Mouse (Mus musculus): ENCODE results near the gene Rcn3.
"Not testable (repeated sequence)": the region's sequence is repeated elsewhere in the genome, so short reads cannot be mapped to it uniquely, and the experiment has no call there.

The Rcn3 gene

DNA sequence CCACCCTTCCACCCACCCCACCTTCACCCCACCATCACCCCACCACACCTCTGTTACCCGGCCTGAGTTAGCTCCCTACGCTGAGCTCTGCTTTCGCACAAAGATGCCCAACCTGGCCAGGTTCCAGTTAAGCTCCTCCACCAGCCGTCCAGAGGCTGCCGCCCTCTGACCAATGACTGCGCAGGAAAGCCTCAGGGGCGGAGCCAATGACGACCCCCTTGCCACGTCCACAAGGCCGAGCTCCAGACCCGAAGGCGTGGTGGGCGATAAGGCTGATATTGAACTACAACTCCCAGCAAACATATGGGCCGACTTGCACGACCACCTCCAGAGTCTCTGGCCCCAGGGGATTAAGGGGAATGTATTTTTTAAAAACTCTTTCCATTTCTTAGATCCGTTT is at the start of gene Rcn3:
Rcn3 (minus strand) TSS at position 174 of the 400 bp plus-strand sequence.
- DNase-seq, result peak; percentile 89

DNA sequence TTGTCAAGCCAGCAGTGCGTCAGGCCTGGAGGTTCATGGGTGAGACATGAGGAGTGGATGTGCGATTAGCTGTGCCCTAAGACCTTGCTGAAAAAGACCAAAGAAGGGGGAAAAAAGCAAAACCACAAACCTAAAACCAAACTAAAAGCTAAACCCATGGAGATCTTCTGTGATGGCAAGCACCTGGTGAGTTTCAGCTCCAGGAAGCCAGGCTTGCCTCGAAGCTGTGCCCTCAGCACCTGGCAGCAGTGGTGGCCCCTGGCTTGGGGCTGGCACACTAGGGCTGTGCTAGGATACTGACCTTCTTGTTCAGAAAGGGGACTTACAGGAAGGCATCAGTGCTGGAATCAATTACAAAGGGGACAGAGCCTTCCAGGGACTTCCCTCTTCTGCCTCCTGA is 49.3 kb upstream of the Rcn3 start:
- DNase-seq, result no peak

DNA sequence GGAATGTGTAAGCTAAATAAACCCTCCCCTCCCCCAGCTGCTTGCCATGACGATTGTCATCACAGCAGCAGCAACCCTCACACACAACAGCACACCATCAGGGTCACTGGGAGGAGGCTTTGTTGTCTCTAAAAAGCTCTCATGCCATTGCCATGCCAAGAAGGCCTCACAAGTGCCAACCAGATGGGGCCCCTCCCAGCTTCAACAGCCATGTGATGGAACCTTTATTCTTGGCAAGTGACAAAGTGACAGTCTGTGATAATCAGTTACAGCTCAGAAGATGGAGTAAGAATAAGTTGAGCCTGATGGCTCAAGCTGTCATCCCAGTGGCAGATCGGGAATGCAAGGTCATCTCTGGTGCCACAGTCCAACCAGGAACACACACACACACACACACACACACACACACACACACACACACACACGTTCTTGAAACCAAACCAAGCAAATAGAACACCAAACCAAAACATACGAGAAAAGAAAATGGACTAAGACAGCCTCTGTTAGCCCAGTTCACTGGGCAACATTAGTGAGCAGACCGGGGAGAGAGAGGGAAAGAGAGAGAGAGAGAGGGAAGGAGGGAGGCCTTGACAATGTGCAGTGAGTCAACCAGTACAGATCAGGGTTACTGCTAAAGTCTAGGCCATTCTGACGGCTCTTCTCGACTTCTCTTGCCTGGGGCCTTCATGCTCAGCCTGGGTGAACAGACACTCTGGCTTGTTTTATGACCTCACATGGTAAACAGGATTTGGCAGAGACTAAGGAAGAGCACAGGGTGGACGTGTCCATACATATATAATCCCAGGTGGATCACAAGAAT is 48.1 kb upstream of the Rcn3 start:
- DNase-seq, result no peak

DNA sequence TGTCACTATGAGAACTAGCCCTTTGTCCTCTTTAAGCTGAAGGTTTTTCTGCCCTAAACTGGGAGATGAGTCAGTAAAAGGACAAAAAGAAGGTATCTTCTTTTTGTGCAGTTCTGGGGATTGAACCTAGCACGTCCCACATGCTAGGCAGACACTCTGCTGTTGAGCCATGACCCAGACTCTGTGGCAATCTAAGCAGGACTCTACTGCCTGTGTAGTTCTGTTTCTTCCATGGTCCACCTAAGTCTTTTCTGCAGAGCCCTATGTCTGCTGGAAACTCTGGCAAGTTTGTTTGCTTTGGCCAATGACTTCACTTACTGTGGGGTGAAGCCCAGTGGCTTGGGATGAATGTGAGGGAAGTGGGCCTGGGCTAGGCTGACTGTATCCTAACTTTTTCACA is 46.4 kb upstream of the Rcn3 start:
- no peak for DNase-seq

DNA sequence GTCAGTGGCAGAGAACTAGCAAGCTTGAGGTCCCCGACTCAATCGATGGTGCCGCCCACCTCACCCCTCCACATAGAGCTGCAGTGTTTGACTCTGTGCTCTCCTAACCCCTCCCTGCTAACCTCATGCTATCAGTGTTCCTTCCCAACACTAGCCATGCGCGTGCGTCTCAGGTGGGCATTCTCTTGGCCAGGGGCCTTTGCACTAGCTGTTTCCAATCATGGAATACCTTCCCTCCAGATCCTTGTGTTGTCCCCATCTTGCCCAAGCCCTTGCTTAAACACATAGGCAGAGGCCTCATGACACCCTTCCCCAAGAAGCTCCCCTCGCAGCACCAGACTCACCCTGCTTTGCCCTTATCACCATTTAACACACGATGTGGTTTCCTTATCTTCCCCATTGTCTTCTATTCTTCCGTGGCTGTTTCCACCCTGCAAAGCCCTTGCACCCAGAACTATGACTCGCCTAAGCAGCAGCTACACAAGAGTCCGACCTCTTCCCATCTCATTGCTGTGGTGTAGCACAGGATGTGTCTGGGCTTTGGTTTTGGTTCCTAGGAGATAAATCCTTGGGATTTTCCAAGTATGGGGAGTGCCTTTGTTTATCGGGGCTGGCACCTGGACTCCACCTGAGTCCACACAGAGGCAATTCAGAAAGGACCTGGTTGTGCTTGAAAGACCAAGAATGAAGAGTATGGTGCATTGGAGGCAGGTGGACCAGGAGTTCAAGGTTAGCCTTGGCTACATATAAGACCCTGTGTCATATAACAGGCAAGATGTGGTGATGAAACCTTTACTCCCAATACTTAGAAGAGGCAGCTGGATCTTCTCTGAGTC is 45.4 kb upstream of the Rcn3 start:
- DNase-seq, result peak; percentile 60

DNA sequence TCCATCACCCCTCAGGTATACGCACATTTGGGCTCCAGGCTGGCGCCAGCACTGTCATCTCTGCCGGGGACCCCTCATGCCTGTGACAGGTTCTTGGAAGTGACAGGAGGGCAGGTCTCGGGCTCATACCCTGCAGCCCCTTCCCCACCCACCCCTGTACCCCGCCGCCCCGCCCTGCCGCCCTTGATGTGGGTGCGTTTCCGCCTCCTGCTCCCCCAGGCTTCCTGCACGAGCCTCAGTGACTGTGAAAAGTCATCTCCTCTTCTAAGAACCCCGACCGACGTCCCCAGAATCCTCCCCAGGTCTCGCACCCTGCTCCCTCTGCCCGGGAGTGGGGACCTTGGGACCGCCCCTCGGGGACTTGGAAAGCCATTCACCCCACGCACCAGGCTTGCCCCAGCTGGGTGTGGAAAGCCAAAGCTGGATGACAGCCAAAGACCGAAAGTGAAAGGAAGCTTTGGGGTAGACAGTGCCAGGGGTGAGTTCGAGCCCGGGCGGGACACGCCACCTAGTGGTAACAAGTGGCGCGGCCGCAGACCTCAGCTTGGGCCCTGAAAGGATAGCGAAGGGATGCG is 44.1 kb upstream of the Rcn3 start, which contains the start of the genes Gm45713 and Flt3l:
Gm45713 (minus strand) TSS at position 239 of the 575 bp plus-strand sequence.
Flt3l (minus strand) TSS at position 440 of the 575 bp plus-strand sequence.
- DNase-seq, result peak; percentile 89

DNA sequence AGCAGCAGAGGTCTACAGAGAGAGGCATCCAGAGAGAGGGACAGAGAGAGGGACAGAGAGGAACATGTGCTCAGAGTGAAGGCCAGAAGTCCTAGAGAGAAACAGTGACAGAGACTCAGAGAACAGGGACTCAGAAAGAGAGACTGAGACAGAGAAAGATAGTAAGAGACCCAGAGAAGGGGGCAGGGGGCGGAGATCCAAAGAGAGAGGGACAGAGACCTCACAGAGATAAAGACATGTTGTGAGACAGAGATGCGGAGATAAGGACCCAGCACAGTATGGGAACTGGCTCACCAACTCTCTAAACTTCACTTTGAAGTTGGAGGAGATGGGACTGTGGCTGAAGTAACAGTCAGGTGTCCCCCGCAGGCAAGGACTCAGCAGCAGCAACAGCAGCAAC is 43.3 kb upstream of the Rcn3 start:
- peak; percentile 52 for DNase-seq

DNA sequence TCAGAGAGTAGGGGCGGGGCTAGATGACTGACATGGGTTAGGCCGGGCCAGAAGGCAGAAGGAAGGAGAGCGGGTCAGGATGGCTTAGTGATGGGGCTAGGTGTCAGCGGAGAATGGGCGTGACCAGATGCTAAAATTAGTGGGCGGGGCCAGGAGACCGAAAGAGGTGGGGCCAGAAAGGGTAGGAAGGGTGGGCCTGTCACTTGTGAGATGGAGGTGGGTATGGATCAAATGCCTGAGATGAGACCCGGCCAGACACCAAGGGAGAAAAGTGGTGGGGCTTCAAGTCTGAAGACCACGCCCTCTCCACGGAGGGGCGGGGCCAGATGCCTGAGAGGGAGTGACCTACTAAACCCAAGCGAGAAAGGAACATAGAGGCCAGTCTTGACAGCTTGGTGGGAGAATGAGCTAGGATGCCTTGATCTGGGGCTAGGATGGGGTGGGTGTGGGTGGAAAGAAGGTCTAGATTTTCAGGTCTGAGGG is 42.6 kb upstream of the Rcn3 start:
- peak; percentile 84 for DNase-seq

DNA sequence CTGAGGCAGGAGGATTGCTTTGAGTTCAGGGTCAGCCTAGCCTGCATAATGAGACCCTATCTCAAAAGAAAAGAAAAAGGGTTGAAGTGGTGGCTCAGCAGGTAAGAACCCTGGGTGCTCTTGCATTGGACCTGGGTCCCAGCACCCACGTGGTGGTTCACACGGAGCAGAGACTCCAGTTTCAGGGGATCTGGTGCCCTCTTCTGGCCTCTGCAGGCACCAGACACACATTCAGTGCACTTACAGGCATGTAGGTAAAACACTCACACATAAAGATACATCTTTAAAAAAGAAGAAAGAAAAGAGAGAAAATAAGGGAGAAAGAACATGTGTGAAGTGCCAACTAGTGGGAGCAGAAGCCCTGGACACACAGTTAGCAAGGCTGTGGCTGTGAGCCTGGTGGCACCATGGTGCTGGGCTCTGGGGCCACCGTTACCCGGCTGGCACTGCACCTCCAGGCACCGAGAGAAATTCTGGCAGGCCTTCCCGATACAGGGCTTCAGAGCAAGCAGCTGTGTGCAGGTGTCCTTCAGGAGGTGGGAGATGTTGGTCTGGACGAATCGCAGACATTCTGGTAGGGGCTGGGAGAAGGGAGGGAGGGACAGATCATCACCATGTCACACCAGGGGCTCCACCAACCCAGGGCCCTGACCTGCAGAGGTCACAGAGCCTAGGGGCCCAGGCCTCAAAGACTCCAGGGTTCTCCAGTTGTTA is 41.6 kb upstream of the Rcn3 start:
- DNase-seq, result no peak

DNA sequence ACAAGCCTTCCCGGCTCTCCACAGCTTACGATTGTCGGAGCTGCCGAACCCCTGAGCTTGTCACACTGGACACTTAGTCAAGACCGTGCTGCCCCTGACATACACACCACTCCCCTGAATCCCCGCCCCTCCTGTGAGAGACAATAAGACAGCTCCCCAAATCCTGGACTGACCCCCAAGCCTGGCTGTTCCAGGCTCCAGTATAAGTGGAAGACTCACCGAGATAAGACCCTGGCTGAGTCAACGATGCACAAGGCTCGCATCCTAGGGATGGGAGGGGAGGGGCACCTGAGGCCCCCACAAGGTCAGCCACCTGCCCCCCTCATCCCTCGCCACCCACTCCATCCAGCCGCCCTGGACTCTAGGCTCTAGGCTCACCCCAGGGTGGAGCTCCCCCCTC is 39.8 kb upstream of the Rcn3 start:
- DNase-seq, result no peak

DNA sequence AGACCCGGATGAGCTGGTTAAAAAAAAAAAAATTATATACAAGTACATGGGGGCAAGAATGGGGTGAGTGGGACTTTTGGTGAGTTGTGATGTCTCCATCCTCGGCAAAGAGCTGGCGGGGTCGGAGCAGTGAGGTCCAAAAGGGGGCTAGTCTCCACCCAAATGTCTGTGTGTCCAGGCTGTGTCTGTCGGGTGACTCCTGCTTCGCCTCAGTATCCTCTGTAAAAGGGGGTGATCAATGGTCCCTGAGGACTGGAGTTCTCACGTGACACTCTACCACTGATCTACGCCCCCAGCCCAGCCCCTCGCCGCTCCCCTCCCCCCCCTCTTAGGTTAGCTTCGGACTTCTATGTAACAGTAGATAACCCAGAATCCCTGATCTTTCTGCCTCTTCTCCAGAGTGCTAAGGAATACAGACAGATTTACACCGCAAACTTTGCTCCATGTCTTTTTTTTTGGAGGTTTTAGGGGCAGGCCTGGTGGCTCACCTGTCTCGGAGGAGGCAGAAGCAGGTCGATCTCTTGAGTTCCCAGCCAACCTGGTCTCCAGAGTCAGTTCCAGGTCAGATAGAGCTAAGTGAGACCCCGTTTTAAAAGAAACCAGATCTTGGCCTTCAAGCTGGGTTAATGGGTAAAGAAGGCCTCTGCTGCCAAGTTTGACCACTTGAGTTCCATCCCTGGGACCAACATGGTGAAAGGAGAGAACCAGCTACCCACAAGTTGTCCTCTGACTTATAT is 37.9 kb upstream of the Rcn3 start:
- no peak for DNase-seq

DNA sequence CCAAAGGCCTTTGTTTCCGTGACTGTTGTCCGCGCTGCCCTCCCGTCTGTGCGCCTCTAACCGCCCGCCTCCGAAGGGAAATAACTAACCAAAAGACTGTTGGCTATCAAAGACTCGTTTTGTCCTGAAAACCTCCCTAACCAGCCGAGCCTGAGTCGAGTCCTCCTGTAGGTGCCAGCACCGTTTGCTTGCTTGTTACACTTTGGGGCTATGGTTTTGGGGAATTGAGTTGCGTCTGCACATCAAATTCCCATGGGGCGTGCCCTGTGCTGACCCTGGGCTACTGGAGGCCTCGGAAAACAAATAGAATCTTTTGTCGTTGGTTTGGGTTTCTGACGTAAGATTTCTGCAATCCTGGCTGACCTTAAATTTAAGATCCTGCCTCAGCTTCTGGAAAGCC is 37.3 kb upstream of the Rcn3 start:
- DNase-seq, result peak; percentile 56

DNA sequence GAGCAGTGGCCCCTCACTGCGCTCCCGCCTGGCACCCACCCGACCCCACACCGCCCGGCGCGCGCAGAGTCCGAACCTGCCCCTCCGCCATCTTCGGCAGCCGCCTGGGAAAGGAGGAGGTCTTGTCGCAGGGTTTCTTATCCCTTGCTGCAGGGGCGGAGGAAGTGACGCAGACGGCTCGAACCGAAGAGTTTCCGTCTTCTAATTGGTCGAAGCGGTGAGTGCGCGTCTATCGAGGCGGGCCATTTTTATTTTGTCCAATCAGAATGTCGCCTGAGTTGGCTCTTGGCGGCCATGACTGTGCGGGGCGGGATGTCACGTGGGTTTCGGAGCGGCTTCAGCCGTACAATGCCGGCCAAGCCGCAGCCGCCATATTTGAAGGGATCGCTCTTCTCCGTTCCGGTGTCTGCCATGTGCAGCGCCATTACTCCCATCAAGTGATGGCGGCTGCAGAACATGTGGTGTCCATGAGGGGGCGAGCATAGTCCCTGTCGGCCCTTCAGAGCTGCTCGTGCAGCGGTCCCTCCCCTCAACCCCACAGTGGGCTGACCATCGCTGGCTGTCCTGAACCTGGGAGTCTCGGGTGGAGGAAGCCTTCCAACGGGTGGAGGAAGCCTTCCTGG is 36.7 kb upstream of the Rcn3 start, which contains the start of gene Rpl13a:
Rpl13a (minus strand) TSS at position 138 of the 623 bp plus-strand sequence.
- peak; percentile 97 for DNase-seq

DNA sequence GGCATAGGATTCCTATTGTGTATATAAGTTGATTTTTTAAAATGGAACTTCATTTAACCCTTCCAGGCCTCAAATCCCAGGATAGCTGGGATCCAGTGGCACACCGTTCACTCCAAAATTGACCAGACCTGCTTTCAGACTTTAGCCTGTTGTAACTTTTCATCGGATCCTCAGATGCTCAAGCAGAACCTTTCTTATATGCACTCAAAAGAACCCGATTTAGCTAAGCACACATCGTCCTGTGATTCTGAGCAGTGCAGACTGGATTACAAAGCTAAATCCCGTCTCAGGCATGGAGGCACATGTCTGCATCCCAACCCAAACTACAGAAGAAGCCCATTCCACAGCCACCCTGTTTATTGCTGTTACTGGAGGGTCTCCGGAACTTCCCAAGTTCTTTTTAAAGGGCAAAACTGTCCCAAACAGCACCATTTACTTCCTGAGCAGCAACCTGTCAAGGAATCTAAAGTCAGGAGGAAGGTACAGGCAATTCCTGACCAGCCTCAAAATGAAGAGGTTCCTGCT is 35.7 kb upstream of the Rcn3 start:
- no peak for DNase-seq

DNA sequence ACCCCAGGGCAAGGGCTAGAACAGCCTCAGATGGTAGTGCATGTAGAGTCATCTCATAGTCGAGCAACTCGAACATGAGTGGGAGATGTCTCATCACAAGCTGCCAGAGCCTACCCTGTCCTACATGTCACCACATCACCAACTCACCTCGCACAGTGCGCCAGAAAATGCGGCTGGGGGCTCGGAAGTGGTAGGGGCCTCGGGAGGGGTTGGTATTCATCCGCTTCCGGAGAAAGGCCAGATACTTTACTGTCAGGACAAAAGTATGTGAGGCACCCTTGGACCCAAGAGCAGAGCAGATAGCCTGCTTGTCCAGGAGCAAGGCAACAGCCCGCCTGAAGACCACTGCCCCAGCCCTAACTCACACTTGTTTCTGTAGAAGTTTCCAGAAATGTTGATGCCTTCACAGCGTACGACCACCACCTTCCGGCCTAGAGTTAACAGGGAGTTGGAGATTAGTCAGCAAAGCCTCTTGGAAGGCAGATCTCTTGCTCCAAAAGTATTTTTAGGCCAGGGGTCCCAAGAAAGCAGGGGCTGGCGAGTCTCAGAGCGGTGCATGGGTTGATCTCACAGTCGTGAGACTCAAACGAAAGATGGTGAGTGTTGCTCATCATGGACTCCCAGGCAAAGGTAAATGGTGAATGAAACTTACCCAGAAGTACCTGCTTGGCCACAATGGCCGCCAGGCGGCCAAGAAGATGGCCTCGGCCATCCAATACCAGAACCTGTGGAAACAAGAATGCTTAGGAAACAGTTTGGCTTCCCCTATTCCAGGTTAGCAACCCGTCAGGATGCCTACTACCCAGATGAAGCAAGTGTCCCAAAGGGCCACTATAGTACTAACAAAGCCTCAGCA is 35.1 kb upstream of the Rcn3 start:
- DNase-seq, result no peak

DNA sequence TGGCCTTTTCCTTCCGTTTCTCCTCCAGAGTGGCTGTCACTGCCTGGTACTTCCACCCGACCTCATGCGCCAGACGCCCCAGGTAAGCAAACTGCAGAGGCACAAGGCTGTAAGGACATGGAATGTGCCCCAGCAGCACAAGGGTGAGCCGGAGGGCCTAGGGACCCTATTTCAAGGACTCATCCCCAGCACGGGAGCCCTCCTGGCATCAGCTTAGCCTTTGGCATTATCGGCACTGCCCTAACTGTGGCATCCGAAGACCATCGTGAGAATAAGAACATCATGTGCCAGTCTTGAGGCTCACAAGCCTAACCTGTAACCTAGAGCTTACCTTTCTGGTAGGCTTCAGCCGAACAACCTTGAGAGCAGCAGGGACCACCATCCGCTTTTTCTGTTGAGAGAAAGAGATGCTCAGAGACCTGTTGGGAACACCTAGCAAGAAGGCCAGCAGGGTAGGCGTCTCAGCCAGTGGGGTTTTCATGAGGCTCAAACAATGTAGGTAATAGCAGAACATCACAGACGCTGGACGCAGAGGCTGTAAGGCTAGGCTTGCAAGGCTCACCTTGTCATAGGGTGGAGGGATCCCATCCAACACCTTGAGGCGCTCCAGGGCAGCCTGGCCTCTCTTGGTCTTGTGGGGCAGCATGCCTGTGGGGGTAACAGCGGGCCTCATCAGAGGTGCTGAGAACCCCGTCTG is 34.3 kb upstream of the Rcn3 start:
- DNase-seq, result no peak

DNA sequence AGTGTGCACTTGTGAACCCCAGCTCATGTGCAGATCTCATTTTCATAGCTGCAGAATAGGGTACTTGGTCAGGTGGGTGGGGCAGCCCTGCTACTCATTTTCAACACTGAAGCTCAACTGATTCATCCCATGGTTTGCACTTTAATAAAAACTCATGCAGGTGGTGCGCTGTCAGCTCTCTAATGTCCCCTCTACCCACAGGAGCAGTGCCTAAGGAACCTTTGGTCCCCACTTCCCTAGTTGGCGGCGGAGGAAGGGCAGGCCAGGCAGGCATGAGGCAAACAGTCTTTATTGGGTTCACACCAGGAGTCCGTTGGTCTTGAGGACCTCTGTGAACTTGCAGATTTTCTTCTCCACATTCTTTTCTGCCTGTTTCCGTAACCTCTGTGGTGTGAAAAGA is 33.6 kb upstream of the Rcn3 start:
- not testable (repeated sequence) for DNase-seq

DNA sequence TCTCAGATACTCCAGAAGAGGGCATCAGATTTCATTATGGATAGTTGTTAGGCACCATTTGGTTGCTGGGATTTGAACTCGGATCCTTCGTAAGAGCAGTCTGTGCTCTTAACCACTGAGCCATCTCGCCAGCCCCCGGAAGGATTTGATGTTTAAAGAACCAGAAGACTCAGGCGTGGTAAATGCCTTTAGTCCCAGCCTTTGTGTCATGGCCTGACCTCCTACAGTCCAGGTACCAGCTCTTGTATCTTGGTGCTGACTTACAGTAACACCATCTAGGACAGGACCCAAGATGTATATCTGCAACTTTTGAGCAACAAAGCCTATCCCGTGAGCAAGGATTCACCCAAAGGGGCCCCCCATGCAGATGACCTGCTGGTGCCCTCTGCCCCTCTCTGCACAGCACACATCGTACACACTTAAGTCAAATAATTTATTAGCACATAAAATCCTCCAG is 33.2 kb upstream of the Rcn3 start:
- peak; percentile 64 for DNase-seq

Measured in liver (tissue).